Mouse (Mus musculus) activated CD4-positive, CD25-positive, alpha-beta regulatory T cell, adult 9 weeks (primary cell): ENCODE measurements around the gene Pitpnm2. TPM values are rescaled to one million over a fixed set of nuclear protein-coding genes. Genes with fewer than 3 reads are reported as not detected.

Source experiments
- polyA plus RNA-seq: library from polyadenylated mRNA; unstranded; fragments of 100-300 nt; shearing (Covaris generic); gene quantifications from one replicate; pipeline ENCODE4 v1.2.1, GENCODE M21; 2017

The Pitpnm2 gene
- 9.1 TPM for polyA plus RNA-seq

DNA sequence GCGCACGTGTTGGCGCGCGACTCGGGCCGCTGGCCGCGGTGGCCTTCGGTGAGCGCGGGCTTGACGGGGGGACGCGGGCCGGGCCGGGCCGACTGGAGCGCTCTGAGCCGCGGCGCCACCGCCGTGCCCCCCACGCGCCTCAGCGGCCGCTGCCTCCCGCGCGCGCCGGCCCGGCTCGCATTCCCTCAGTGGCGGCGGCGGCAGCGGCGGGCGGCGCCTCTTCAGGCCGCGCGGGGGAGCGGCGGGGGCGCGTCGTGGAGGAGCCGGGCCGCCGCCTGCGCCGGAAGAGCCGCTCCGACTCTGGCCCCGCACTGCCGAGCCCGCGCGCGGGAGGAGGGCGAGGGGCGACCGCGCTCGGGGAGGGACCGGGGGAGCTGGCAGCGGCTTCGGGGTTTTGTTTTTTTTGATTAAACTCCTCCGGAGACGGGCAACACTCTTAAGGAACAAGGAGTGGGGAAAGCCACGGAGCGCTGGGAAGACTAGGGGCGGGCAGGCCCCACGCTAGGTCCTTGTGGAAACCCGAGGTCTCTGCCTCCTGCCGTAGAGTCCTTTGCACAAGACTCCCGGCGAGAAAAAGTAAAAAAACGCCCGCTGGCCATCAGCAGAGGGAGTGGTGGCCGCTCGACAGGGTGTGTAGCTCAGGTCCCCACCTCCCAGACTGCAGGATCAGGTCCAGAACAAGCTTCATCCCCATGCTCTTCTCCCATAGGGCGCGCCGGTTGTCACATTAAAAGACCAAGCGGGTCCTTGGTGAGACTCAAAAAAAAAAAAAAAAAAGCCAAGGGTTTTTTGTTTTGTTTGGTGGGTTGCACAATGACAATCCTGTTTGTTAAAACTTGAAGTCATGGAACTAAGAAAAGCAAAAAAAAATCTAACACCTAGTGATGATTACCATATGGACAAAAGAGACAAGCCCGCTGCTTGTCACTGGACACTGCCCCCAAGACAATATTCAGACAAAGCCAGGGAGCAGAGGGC is at the start of gene Pitpnm2:
Gene Pitpnm2, minus strand, starts transcription at position 147 of the 978 bp plus-strand sequence.

DNA sequence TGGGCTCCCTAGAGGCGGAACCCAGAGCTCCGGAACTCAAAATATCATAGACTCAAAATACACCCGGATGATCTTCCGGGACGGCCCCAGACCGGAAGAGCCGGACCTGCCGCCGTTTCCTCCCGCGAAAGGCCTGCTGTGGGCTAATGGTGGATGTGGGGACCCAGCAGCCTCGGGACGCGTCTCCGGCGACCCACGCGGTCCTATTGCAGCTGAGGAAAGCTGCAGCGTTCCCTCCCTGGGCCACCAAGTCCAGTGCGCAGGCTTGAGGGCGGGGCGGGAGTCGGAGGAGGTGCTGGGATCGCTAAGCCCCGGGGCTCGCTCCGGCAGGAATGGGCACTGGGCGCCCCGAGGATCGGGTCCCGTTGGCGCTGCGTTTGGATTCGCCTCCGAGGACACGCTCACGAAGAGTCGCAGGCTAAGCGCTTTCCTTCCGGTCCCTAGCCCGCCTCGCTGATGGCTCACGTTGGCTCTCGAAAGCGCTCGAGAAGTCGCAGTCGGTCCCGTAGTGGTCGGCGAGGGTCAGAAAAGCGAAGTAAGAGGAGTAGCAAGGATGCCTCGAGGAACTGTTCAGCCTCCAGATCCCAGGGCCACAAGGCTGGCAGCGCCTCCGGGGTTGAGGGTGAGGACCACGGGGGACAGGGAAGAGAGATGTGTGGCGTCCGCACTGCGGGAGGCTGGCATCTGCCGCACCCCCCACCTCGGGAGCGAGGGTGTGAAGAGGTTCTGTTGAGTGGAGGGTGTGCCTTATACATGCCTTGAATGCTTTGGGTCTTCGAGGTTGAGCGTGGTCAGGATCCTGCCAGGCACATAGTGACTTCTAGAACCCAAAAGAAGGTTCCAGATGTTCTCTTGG is 133.3 kb downstream of the Pitpnm2 start, which contains the start of gene Arl6ip4:
Gene Arl6ip4, plus strand, starts transcription at position 100 of the 856 bp plus-strand sequence.

DNA sequence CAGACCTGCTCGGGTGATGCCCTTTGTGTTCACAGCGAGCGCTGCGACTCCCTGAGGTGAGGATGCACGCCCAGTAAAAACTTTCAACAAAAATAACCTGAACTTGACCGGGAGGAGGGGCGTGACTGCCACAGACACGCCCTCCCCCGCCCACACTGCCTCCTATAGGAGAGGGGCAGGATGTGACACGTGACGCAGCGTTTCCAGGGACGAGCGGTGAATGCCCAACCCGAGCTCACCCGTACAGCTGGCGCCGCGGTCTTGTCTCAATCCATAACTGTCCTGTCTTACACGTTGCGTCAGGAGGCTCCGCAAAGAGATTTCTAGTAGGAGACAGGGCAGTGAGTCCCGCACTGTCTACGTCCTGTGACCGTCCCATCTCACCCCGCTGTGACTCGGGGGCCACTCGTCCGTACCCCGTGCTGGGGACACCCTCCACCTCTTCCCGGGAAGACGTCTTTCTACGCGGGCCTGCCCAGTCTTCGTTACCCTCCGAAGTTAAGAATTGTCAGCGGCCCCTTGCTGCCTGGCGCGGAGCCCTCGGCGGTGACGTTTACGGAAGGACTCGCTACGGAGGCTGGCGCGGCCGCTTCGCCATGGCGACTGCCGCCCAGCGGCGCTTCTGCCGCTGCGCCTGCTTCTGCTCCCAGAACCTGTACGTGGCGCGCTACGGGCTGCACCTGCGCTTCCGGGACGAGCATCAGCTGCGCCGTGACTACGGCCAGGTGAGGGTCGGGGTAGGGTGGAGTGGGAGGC is 137.6 kb downstream of the Pitpnm2 start, which contains the start of gene Ogfod2:
Gene Ogfod2, plus strand, starts transcription at position 556 of the 756 bp plus-strand sequence.

DNA sequence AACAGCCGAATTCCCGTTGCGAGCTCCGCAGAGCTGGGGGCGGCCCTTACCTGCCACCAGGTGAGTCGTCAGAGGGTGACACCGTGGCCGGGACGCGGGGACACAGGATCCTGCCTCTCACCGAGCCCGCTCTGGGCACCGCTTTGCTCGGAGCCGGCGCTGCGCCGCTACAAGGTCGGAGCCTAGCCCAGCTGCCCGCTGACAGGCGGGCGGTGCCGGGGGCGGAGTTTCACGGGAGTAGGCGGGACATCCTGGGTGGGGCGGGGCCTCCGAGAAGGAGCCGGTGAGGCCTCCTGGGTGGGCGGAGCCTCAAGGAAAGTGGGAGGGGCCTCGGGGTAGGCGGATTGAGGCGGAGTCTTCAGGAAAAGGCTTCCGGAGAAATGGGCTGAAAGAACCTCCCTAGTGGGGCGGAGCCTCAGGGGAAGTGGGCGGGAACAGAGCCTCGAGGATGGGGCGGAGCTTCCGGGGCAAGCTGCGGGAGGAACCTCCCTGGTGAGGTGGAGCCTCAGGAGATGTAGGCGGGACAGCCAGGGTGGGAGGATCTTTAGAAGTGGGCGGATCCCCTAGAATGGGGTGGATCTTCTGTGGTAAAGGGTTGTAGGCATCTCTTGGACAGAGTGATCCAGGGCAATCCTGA is 153.8 kb downstream of the Pitpnm2 start, which contains the start of gene Abcb9:
Gene Abcb9, minus strand, starts transcription at position 203 of the 637 bp plus-strand sequence.

Other genes starting within 250 kb of the Pitpnm2 start
- gene Vps37b, start 217.5 kb downstream of the Pitpnm2 start, polyA plus RNA-seq, result 52.0 TPM
- 57.0 TPM for gene Abcb9, start 154.0 kb downstream of the Pitpnm2 start, polyA plus RNA-seq
- 33.1 TPM for gene Ogfod2, start 137.5 kb downstream of the Pitpnm2 start, polyA plus RNA-seq
- 100 TPM for gene Arl6ip4, start 133.7 kb downstream of the Pitpnm2 start, polyA plus RNA-seq
- gene Mphosph9, start 78.2 kb upstream of the Pitpnm2 start, polyA plus RNA-seq, result 20.7 TPM
- 15.4 TPM for gene 2810006K23Rik, start 78.3 kb upstream of the Pitpnm2 start, polyA plus RNA-seq
- 8.0 TPM for gene Cdk2ap1, start 113.3 kb upstream of the Pitpnm2 start, polyA plus RNA-seq
- gene Sbno1, start 176.2 kb upstream of the Pitpnm2 start, polyA plus RNA-seq, result 132 TPM
- 11.6 TPM for gene Kmt5a, start 190.2 kb upstream of the Pitpnm2 start, polyA plus RNA-seq
- gene Rilpl2, start 228.6 kb upstream of the Pitpnm2 start, polyA plus RNA-seq, result 117 TPM
- 7.0 TPM for gene Snrnp35, start 233.4 kb upstream of the Pitpnm2 start, polyA plus RNA-seq